Mouse (Mus musculus) thymus, adult 2 months (tissue): ENCODE results near the gene Atp13a2.

Experiments
- CTCF ChIP-seq: fragments of 200-500 bp; IDR thresholded peaks from 2 replicates; pipeline ENCODE4 v1.5.1; 2012; ENCODE audit warnings: mild to moderate bottlenecking, control low read depth, low read length, moderate library complexity, borderline replicate concordance; ENCODE audit not compliant: control insufficient read depth, poor library complexity, insufficient read depth; ENCODE audit errors: extremely low read depth
- POLR2A ChIP-seq: fragments of 200-500 bp; IDR thresholded peaks from 2 replicates; pipeline ENCODE4 v1.6.1; 2012; ENCODE audit warnings: mild to moderate bottlenecking, low read length, control low read depth, moderate library complexity; ENCODE audit not compliant: control insufficient read depth, poor library complexity, insufficient read depth; ENCODE audit errors: extremely low read depth

GRCm38 (mm10) chr4:140996812-140997211 is 10.1 kb downstream of the Atp13a2 start:
- TF ChIP-seq POLR2A (no peak), CTCF (no peak)
